Mouse (Mus musculus) lung, postnatal 4 days (tissue): Measurements from ENCODE around the gene Zbtb38.

Experiments
- DNase-seq, 2 experiments: peaks; one replicate each; pipeline ENCODE4 v3.0.0; 2021

The Zbtb38 gene

DNA sequence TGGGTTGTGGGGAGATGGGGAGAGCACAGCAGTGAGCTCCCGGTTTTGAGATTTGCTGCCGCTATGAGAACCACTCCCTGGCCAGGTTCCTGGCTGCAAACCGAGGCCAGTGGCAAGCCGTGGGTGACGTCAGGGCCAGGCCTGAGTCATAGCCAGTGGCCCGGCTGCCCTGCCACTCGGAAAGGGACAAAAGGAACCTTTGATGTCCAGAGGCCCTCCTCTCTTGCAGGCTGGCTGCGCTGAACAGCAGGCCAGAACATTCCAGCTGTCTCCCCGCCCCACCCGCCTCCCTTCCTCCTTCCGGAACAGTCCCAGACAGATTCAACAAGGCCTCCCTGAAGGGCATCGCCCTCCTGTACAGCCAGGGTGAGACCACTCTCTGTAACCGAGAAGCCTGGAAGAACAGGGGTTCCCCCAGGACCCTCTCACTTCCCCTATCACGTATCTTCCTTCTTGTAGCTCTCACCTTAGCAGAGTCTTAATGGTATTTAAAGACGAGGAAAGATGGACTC is at the start of gene Zbtb38:
Gene Zbtb38 (minus strand): TSS at position 229 of the 512 bp plus-strand sequence.
- peak; percentile 89 to 94 for DNase-seq

DNA sequence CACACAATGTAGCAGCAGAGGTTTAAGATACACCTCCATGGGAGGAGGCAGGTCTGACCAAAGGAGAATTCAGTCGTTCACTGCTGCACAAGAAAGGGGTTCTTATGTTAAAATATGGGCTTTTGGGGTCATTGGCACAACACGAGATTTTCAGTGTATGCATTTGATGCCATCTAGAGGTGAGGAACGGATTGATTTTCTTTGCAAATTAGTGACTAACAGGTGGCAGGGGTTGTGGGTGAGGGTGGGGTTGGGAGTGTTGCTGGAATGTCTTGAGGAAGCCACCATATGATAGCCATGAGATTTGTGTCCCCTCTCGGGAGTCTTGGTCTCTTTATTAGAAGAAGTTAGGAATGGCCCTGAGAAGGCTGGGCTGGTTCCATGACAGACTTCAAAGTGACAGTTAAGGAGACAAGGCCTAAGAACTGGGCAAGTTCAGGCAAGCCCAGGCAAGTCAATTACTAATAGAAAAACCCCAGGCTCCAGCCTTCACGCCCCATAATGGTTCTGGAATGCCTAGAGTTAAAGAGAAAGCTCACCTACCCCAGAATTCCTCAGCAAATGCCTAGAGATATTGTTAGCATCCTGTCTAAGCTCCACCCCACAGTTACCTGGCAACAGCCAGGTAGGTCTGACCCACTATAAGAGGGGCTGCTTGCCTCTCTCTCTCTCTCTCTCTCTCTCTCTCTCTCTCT is 47.6 kb upstream of the Zbtb38 start:
- no peak for DNase-seq

- DNase-seq, result no peak
These were observed 44.7 kb upstream of the Zbtb38 start for GRCm38 (mm10) chr9:96797311-96797710.

DNA sequence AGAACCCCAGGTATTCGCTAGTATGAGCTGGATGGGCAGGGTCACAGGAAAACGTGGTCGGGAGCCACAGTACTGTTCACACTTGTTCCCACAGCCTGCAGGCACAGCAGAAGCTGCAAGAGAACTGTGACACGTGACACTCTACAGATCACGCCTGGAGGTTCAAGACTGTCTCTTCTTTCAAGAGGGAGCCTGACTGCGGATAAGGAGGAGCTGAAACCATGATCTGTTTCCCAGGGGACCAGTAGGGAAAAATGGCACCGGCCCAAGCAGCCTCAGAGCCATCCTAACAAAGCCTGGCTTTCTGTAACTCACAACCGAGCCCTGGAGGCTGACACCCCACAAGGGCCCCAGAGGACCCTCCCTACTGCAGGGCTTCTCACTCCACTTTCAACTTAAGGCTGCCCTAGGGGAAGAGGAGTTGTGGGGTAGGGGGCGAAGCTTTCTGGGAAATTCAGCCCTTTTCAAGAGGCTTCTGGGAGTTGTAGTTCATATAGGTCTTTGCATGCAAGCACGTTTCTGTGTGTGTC is 42.8 kb upstream of the Zbtb38 start:
- peak in 1 of 2 experiments; percentile 25 for DNase-seq

- DNase-seq, result no peak
These were observed 42.0 kb upstream of the Zbtb38 start for GRCm38 (mm10) chr9:96794601-96795000.

- no peak for DNase-seq
These were observed 39.9 kb upstream of the Zbtb38 start for GRCm38 (mm10) chr9:96792543-96792942.

- no peak for DNase-seq
These were observed 37.9 kb upstream of the Zbtb38 start for GRCm38 (mm10) chr9:96790389-96791007.

GRCm38 (mm10) chr9:96789906-96790305 is 37.3 kb upstream of the Zbtb38 start:
- DNase-seq, result no peak

DNA sequence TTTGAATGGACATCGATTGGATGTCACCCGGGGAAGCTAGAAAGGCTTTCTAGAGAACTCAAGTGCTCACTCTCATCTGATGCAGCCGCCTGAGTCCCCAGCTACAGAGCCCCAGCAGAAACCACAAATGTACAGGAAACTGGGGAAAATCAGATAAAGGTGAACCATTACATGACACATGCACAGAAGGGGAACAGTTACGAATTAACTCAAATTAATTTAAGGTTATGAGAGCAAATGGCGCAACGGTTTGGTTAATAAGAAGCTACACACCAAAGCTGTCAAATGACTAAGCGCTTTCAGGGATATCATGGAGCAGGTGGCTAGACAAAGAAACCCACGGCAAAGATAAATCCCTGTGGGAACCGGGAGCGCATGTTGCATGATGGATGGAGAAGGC is 35.2 kb upstream of the Zbtb38 start:
- DNase-seq, result no peak

GRCm38 (mm10) chr9:96785871-96786342 is 33.3 kb upstream of the Zbtb38 start:
- no peak for DNase-seq

DNA sequence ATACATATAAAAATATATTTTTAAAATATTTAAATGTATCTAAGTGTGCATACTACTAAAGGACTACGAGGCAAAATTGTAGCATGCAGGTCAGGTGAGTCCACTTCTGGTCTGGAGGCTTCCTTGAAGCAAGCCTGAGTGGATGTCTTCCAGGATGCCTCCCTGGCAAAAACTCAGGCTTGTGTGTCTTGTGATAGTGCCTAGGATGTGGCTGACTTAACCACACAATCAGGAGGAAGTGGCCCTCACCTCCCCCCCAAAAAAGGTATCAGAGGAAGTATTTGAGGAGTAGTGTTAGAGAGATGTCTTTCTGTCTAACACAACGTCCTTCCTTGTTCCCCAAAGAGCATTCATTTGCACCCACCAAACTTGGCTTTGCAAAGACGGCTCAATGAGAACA is 32.6 kb upstream of the Zbtb38 start:
- no peak for DNase-seq

DNA sequence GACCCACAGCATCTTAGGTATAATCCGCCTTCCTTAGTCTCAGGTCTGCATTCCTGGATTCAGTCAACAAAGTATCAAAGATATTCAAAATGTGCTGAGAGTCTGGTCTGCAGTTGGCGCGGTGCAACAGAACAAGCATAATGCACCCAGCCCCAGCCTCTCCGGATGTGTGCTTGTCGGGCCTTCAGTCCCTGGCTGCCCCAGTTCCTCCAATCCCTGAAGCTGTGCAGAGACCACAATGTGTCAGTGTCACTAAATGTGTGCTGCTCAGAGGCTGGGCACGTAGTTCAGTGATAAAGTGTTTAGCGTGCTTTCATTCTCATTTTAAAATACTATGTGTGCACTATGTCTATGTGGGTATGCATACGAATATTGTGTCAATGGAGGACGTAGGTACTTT is 31.0 kb upstream of the Zbtb38 start:
- no peak for DNase-seq

- DNase-seq, result peak in 1 of 2 experiments; percentile 27
These were observed 30.6 kb upstream of the Zbtb38 start for GRCm38 (mm10) chr9:96783258-96783657.

DNA sequence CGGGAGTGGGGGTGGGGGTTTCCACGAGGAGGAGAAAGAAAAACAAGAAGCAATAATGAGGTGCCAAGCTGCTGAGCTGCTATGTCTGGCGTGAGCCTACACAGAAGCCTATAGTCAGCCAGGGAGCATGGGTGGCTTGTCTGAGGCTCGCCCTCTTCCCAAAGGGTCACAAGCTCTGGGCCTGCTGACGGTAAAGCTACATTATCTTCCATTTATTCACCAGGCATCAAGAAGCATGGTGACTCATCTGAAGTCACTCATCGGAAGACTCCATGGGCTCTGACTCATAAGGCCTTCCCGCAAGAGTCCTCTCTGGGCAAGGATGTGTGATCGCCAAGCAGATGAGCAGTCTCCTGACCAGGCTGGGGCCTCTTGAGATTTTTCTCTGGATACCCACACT is 29.4 kb upstream of the Zbtb38 start:
- DNase-seq, result no peak

DNA sequence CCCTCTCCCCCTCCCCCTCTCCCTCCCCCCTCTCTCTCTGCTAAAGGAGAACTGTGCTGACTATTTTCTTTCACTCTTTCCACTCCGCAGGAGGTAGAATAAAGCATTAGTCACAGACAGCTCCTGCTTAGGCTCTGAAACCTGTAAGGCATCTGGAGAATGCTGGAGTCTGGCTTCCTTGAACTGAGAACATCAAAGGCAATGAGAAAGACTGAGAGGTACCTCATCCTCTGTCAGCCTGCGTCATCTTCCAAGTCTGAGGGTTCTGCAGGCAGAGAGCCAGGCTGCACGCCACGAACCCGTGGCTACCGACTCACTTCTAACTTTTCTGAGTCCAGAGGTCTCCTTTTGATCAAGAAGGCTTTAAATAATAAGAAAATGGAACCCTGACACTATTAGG is 20.5 kb upstream of the Zbtb38 start:
- DNase-seq, result no peak

DNA sequence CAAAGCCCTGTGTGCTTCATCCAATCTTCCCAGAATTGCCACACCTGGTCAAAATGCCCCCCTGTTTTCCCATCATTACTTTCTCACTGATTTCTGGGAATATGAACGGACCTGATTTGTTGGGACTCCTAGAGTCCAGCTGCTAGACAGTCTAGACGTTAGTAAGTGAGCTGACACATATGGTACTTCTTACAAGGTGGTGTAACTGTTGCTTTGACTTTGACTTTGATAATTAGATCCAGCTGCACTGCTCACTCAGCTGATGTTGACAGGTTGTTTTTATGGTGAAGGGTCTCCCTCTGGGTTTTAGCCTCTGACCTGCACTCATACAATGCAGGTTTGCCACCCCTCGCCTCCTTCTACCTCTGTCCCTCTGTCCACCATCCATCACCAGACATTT is 17.8 kb upstream of the Zbtb38 start:
- no peak for DNase-seq

- no peak for DNase-seq
These were observed 17.0 kb upstream of the Zbtb38 start for GRCm38 (mm10) chr9:96769651-96770050.

- DNase-seq, result no peak
These were observed 15.2 kb upstream of the Zbtb38 start for GRCm38 (mm10) chr9:96767874-96768273.

- no peak for DNase-seq
These were observed 13.4 kb upstream of the Zbtb38 start for GRCm38 (mm10) chr9:96766078-96766477.

GRCm38 (mm10) chr9:96765410-96765809 is 12.8 kb upstream of the Zbtb38 start:
- DNase-seq, result no peak

GRCm38 (mm10) chr9:96763847-96764631 is 11.4 kb upstream of the Zbtb38 start:
- no peak for DNase-seq

- no peak for DNase-seq
These were observed 10.4 kb upstream of the Zbtb38 start for GRCm38 (mm10) chr9:96763025-96763424.
